Mouse (Mus musculus) kidney, postnatal 36 days (tissue): ENCODE data around the gene Efcab5.
A peak's percentile ranks its signal among the peaks of the same experiment; 100 is the strongest.
"Not testable (repeated sequence)": the region's sequence is repeated elsewhere in the genome, so short reads cannot be mapped to it uniquely, and the experiment has no call there.

Experiments
- DNase-seq, 2 experiments: peaks; one replicate each; pipeline ENCODE4 v3.0.0; 2021 to 2022; ENCODE audit warnings: mixed read lengths in 2 of 2

Gene Efcab5

DNA sequence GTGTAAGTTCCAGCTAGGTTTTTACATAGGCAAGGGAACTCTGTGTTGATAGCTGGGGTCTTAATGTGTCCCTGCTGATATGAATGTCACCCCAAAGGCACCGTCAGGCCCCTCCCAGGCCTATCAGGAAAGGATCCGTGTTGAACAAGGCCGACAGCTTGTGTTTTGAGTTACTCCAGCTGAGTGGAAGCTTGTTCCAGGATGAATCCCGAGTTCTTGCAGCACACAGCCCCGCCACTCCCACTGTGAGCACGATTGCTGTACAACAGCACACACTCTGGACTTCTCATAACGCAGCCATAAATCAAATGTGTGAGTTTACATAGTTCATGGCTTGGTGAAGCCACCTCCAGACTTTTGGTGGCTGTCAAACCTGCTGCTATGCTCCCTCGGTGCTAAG is 94.6 kb downstream of the Efcab5 start:
- DNase-seq, result no peak

DNA sequence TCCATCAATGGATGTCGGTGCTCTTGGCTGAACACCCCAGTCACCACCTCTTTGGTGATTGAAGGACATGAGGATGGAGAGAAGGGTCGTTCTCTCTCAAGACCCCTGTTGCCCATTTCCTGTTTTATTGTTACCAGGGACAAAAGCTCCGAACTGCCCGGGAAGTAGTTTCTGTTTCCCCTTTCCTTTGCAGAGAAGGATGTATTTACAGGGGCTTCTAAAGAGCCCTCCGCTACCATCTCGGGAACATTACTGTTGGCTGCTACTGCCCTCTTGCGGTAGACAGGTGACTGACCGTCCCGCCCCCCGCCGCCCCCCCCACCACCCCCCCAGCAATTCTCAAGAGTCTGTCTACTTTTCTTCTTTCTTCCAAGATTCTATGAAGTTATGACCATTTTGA is 95.6 kb downstream of the Efcab5 start:
- peak; percentile 35 to 73 for DNase-seq

DNA sequence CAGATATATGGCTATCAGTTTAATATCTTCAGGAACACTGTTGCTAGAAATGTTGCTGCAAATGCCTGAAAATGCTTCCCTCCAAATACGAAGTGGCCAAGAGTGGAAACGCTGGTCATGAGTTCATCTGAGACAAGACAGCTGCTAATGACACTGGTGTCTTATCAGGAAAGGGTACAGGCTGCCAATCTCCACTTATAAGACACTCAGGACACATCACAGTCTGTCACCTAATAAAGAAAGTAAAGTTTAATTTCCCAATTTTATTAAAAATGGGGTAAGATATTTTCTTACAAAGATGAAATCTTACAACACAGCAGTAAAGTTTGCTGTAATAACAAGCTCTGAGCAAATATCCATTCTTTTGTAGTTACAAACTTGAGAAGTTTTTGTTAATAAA is 99.6 kb downstream of the Efcab5 start:
- DNase-seq, result no peak

DNA sequence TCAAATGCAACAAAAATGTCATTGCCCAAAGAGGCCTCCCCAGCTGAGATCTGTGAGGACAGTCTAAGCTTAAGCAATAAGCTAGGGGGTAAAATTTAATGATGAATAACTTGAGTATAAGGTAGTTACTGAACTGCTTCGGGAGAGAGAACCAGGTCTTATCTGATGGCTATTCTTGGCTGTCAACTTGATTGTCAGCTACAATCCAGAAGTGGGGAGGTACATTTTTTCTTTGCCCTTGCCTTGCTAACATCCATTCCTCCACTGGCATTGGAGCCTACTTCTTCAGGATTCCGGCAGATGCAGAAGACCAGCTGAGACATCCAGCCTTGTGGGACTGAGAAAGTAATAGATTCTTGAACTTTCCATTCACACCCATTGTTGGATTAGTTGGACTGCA is 101.8 kb downstream of the Efcab5 start:
- no peak for DNase-seq

DNA sequence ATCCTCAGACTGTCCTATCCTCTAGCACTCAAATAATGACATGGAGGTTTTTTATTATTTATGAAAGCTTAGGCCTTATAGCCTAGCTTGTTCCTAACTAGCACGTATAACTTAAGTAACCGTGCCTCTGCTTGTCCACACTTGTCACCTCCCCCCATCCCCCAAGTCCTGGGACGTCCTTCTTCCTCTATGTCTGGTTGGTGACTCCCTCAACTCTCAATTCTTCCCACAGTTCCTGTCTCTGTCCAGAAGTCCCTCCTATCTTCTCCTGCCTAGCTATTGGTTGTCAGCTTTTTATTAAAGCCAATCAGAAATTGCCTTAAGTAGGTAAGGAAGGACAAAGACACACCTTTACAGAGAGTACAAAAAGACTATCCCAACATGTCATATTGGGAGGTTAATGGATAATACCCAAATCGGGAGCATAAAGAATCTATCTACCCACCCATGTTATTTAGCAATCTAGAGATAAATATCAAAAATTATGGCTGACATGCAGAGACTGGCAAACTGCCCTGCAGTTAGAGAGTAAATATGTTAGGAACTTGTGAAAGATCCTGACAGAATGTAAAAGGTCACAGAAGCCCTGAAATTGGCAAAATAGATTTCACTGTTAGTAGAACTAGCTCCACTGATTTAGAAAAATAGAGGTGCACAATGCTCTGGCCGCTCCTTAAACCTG is 104.6 kb downstream of the Efcab5 start:
- no peak for DNase-seq

DNA sequence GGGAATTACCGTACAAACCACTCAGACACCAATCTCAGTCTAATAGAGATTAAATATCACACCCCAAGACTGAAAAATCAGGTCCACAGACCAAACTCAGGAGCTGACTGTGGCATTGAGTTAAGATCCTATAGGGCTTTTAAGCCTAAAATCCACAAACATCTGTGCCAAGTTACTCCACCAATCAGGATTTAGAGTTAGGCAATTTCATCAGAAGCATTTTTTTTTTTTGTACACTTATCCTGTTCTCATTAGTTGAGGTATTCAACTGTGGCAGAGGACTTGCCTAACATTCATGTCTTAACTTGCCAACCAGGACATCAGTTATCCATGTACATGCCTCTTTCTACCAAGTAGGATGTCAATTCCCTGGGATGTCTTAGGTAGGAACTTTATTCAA is 109.4 kb downstream of the Efcab5 start:
- no peak for DNase-seq

DNA sequence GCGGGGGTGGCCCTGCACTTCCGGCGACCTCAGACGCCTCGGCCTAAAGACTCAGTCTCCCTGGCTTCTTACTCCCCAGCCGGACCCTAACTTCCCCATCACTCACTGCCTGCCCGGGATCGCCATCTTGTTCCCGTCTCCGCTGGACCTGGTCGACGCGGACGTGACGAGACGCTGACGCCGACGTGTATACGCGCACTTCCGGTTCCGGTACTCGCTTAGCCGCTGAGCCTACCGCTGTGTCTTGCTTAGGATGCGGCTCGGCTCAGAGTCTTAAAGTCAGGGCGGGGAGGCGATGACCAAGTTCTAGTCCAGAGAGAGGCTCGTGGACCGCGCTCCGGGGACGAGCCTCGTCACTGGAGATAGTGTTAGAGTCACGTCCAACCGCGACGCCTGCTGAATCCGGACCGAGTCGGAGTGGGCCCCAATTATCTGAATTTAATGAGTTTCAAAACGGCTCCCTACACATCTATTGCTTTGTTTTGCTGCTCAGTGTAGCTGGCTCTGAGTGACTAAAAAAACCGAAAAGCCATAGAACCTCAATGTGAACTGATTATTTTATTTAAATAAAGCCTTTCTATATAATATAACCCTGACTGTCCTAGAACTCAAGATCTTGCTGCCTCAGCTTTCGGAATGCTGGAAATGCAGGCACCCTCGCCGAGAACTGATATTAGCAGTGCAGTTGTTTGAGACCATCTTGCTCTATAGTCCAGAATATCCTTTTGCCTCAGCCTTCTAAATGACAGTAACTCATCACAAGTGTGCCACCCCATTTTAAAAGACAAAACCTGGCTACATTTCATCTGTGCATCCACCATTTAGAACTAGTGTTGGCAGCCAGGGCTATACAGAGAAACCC is 110.3 kb downstream of the Efcab5 start, which contains the start of gene Nsrp1:
Nsrp1 (minus strand) TSS at position 163 of the 862 bp plus-strand sequence.
- DNase-seq, result peak; percentile 96 to 97

DNA sequence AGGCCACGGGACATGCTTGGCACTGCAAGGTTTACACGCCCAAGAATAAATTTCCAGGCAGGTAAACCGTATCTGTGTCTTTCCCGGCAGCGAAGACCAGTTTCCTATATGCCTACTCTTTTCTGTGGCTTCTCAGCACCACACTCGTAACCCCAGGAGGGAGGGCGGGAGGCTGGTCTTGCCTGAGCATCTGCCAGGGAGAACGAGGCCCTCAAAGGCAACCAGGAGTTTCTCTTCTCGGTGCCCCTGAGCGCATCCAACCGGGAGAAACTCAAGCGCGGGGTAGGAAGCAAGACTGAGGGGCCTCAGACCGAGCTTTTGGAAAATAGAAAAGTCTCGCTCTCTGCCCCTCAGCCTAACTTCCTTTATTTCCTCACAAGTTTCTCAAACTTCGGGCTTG is 111.0 kb downstream of the Efcab5 start:
- DNase-seq, result peak in 1 of 2 experiments; percentile 26

DNA sequence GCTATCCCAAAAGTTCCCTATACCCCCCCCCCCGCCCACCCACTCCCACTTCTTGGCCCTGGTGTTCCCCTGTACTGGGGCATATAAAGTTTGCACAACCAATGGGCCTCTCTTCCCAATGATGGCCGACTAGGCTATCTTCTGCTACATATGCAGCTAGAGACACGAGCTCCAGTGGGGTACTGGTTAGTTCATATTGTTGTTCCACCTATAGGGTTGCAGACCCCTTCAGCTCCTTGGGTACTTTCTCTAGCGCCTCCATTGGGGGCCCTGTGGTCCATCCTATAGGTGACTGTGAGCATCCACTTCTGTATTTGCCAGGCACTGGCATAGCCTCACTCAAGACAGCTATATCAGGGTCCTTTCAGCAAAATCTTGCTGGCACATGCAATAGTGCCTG is 111.4 kb downstream of the Efcab5 start:
- DNase-seq, result not testable (repeated sequence)

DNA sequence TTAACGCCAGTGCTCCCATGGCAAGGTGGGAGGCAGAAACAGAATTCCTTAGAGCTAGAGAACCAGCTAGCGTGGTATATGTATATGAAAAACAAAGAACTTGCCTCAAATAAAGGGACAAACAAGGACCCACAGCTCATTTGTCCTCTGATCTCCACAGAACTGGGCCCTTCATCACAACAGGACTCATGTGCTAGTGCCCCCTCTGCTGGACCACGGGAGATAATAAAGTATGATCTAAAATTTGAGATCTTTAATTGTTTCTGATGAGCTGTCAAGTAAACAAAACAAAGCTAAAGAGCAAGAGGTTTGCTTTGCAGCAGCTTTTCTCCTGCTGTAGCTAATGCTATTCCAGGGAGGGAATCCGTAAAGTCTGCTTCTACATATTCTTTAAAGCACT is 118.0 kb downstream of the Efcab5 start:
- DNase-seq, result peak; percentile 3 to 70

DNA sequence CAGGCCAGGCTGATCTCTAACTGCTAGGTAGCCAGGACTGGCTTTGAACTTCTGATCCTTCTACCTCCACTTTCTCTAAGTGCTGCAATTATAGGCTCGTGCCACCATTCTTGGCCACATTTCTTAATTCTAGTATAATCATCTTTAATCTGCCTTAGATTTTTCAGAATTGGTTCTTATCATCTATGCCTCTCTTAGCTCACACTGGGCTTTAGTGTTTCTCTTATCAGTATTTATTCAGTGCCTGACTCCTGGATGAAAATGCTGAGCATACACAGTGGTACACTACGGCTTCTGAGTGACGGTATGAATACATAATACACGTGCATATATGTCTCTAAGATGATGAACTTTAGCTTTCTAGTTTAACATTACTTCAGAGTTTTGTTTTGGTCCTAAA is 119.9 kb downstream of the Efcab5 start:
- no peak for DNase-seq

DNA sequence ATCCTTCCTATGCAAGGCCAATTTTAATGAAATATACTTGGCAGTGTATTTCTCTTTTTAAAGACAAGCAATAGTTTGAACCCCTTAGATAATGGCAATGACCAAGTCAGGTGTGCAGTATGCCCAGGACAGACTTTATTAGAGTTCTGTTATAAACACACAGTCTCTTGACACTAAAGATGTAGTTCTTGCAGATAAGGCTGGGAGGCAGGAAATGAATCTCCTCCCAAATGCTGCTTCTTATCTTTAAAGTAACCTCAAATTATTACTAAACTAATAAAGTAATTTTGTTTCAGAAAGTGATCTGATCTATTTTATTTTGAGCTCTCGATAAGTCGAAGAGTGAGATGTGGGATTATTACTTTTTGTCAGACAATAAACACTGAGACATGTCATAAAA is 125.4 kb downstream of the Efcab5 start:
- DNase-seq, result no peak

DNA sequence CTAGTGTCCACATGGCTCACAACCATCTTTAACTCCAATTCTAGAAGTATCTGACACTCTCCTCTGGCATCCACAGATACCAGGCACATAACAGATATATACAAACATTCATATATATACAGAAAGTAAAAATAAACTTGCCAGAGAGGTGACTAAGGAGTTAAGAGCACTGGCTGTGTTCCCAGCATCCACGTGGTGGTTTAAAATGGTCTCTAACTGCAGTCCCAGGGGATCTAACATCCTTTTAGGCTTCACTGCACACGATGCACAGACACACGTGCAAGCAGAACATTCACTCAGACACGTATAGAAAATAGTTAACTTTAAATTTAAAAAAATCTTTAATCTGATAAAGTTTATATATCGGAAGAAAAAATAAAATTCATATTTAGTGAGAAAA is 126.8 kb downstream of the Efcab5 start:
- peak; percentile 10 to 19 for DNase-seq

DNA sequence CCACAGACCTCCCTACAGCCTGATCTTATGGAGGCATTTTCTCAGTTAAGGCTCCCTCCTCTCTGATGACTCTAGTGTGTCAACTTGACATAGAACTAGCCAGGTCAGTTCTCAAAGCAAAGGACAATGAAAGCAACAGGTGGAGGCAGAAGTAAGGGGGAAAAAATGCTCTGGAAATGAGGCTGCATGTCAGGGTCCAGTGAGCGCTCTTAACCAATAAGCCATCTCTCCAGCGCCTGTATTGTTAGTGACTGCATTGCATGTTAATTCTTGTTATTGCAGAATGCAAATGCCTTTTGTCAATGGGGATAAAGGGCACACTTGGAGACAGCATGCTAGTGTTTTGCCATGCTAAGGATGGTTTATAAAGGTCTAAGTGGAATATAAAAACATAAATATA is 146.0 kb downstream of the Efcab5 start:
- DNase-seq, result no peak

DNA sequence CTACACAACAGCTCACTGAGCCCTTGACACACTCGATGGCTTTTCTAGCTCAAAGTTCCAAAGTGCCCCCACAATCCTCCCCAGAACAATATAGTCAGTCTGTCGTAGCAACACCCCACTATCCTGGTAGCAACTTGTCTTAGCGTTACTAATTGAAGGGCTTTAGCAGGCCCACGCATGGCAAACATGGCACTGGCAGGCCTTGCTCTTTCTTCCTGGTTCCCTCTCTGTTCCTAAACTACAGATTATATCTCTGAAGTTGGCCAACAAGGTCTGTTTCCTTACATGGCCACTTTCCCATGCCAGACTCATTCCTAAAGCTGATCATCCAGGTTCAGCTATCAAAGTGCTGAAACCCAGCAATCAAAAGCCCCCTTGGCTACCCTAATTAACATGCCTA is 146.9 kb downstream of the Efcab5 start:
- DNase-seq, result no peak
